Mouse (Mus musculus) kidney, adult 9 months (tissue): ENCODE measurements around the gene Prkab1.

Experiments
- DNase-seq: peaks from one replicate; pipeline ENCODE4 v3.0.0; 2022

The Prkab1 gene

DNA sequence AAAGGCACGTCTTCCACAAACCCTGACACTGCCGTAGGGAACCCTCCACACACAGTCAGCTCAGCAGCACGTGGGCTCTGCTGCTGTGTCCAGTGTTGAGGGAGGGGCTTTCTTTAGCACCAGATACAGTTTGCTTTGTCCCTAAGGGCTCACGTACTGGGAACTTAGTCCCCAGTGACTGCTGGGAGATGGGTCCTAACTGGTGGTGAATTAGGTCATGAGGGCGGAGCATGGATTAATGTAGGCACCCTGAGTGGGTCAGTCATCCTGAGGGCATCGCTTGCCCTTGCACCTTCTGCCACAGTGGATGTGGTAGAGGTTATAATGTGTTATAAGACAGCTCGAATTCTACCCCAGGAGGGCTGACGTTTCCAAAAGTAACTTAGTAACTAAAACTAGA is 6.9 kb downstream of the Prkab1 start:
- DNase-seq, result no peak

DNA sequence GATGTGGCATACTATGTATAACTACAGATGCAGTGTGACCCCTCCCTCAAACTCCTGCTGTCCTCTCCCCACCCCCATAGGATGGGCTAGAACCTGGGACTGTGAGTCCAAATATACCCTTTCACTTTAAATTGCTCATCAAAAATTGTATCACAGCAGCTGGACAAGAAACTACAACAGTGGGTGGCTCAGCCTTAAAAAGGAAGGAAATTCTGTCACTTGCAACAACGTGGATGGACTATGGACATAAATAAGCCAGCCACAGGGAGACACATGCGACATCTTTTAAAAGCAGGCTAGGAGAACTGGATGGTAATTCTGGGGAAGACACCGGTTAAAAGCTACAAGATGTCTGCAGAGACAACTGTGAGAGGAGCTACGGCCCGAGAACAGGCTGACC is 7.8 kb downstream of the Prkab1 start:
- no peak for DNase-seq

DNA sequence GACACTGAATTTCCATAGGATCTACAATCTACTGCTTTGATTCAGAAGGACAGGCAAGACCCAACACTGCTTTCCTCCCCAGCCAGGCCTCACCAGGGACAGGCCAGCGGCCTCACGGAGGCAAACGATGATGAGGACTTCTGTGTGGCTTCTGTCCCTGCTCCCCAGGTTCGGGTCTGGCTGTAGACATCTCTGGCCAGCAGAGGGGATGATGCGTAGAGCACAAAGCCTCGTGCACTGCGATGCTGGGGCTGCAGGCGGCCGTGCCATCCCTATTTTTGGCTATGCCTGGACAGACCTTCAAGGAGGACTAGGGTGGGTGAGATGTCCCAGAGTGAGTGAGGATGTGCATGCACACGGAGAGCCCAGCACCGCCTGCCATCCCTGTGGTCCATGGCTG is 10.1 kb downstream of the Prkab1 start:
- no peak for DNase-seq

DNA sequence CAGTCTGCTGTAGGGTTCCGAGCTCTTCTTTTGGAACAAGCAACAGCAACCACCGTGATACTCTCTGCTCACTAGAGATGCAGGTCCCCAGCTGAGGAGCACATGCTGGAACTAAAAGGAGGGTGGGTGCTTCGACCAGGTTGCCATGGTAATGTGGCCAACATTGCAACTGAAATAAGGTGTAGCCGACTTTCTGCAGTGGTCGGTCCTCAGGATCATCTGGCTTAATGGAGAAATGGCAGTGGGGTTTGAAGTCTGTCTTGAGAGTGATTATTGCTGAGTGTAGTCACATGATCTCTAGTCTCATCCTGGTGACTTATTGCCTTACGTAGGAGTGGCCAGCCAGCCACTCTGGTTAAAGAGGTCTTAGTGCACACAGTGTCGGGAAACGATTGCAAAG is 10.5 kb downstream of the Prkab1 start:
- DNase-seq, result peak; percentile 12

DNA sequence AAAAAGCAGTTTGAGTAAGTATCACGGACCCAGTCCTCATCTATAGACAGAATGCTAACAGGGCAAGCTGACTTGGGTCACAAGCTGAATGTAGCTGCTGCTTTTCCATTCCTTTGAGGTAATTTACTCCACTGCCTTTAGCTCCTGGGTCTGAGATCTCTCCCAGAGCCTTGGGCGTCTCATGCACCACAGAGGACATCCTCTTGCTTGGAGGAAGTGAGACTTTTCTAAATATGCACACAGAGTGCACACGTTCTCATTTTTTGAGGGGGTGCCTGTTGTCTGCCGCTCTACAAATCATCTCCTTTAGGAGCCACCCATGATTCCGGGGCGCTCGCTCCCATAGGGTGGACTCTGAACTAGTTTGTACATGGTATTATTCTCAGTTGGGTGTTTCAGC is 11.8 kb downstream of the Prkab1 start:
- DNase-seq, result no peak

DNA sequence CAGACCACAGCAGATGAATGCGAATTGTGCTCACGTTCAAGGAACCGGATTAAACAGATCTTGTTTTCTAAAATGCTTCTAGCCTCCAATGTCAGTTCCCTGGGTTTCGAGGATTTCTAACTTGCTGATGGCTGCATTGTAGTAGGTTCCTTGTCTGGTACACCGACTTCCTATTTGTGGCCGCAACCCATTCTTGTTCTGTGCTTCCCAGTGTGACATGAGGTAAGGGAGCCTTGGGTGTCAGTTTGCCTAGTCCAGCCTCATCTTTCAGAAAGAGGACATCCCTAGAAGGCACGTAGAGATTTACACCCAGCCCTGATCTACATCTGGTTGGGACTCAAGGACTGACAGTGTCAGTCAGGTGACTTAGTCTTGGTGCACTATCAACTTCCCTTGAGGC is 12.6 kb downstream of the Prkab1 start:
- DNase-seq, result no peak

DNA sequence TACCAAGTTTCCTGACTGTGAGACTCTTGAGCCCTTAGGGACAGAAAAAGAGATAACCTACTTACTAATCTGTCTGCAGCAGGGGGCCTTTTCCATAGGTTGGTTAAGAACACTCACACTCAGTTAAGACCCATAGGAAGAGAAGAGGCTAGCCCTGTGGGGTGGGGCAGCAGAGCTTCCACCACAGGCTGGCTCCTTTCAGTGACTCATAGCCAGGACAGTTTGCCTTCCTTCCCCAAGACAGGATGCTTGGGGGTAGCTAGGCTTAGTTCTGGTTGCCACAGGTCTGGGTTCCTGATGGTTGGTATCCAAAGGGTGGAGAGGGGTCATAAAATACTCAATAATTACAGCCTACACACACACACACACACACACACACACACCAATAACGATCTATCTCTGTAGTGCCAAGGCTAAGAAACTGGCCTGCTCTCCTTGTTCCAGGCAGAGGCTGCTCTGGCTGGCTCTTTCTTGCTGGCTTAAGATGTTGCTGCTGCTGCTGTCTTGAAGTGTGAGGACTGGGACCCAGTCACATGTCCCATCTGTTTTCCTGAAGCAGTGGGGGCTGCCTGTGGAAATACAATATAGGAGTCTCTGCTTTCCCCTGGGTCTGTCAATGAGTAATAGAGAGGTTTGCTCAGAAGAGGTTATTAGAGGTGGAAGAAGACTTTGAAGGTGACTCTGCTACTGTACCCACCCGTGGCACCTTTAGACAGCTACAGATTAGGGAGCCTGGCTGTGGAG is 14.3 kb downstream of the Prkab1 start:
- DNase-seq, result peak; percentile 34

DNA sequence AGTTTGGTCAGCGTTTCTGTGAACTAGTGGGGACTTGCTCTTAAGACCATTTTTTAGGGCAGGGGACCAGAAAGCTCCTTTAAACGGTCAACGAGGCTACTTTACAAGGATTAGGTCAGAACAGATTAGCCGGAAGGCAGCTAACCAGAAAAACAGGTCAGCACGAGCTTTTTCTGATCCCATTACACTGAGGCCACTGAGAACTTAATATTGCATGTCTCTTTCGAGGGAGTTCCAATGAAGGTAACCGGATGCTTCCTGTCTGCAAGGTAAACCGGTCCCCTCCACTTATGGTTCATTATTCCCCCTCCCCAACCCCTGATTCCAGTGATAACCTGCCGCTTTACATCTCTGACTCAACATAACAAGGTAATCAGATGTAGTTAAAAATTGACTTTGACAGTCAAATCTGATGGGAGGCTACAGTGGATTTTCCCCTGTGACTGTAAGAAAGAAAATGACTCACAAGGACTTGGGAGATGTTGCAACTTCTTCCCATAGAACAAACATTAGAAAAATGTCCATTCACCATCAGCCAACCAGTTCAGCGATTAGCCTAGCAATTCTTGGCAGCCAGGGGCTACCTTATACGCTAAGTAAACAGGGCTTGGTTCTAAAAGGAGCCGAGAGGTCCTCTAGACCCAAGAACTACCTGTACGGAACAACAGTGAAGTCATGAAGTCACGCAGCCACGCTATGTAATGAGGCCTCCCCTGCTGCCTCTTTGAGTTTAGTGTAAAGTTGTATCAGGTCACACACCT is 15.0 kb downstream of the Prkab1 start:
- peak; percentile 39 for DNase-seq

DNA sequence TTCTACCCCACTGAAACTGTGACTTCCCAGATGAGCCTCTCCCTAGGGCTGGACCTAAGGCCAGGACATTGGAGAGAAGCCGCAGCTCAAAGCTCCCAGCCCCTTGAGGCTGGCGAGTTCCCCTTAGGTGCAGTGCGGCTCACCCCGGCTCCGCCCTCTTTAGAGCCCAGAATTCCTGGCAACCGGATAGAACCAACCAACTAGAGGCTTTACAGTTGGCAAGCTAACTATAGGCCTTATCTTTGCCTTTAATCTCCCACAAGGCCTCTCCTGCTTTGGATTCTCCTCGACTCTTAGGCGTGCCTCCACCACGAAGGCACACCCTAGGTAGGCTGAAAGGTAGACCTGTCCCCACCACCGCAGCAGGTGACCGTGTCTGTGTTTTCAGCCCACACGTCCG is 16.6 kb downstream of the Prkab1 start:
- DNase-seq, result peak; percentile 44

DNA sequence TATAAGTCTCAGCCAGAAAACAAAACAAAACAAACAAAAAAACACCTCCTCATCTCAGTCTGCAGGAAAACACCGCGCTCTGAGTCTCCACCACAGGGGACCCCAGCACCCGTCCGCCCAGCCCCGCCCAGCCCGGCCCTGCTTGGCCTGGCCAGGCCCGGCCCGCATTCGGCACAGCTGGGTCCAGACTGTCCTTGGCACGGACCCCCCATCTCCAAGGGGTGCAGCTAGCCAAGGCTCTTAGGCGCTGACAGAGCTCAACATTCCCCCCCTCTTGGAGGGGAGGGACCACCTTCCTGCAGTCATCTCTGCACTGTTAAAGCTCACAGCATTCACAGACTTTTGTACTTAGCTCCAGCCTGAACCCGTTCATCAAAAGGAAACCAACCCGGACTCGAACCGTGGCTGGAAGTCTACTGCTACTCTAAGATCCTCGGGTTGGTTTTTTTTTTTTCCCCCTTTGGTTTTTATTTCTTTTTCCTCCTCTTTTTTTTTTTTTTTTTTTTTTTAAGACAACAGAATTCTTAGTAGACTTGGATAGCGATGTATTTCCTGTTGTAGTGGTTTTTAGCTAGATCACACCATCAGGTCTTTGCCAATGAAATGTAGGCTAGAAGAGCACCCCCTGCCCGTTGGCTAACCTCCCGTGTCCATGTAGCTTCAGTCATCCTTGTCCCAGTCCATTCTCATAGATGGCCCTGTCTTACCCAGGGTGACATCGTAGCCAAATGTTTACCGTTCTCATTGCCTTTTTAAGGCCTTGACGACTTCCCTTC is 17.8 kb downstream of the Prkab1 start:
- DNase-seq, result peak; percentile 49

DNA sequence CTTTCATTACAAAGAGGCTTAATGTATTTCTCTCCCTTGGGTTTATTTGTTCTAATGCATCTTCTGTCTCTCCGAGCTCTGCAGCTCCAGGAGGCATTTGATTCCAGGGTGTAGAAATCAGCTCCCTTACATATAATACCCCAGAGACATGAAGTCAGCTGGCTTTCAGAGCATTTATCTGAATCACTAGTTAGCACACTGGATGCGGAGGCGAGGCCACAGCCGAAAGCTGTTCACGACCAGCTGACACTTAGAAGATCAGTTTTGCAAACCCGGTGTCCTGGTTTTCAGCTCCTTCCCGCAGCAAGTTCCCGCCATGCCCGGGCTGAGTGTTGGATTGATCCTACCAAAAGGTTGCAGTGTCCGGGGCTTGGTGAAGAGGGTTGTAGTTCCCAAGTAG is 20.0 kb downstream of the Prkab1 start:
- DNase-seq, result no peak

DNA sequence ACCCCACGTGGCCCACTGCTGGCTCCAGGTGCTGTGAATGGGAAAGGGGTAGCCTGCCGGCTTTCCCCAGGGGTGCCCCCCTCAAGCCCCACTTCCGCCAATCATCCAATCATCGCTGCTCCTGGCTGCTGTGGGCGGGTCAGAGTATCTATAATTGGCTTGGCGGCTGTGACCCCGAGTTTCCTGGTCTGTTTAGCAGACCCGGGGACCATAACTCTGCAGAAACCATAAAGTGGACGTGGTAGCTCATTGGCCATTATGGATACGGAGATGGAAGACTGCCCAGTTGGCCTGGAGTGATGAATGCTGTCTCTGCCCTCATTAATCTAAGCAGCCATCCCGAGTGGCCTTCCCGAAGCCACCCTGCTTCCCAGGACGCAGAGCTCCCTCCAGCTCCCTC is 20.5 kb downstream of the Prkab1 start:
- no peak for DNase-seq

DNA sequence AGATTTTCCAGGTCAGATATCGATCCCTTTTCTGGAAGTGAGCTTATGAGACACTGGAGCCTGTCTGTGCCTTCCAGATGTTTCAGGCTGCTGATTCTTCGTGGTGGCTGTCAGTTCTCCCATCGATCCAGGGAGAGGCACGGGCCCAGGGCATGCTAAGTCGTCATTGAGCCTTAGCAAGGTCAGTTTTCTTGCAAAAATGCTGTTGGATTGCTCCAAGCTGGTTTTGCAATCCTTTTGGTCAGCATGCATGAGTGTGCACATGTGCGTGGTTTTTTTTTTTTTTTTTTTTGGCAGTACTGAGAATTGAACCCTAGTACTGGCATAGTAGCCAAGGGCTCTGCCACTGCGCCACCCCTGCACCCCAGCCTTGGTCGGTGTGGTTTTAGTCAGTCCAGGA is 21.2 kb downstream of the Prkab1 start:
- no peak for DNase-seq

DNA sequence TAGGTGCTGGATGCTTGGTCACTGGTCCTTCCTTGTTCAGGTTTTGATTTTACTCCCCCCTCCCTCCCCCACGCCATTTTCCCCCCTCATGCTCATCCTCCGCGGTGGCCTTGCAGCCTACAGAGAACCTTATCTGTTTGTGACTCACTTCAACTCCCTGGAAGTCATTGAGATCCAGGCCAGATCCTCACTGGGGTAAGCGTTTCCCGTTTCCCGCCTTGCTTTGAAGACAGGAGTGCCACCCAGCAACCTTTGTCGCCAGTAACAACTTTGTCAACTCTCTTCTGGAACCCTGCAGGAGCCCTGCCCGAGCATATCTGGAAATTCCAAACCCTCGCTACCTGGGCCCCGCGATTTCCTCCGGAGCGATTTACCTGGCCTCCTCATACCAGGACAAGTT is 26.9 kb downstream of the Prkab1 start:
- DNase-seq, result no peak

DNA sequence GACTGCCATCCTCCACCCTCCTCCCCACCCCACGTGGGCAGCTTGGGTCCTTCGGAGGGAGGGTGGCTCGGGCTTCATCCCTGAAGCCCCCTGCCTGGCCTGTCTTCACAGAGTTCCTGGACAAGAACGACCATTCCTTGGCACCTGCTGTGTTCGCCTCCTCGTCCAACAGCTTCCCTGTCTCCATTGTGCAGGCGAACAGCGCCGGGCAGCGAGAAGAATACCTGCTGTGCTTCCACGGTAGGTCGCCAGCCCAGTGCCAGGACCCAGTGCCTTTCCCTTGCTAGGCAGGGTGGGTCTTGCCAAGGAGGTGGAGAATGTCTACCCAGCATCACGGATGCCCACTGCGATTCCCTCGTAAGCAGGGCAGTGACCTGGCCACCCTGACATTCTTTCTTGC is 30.2 kb downstream of the Prkab1 start:
- no peak for DNase-seq

DNA sequence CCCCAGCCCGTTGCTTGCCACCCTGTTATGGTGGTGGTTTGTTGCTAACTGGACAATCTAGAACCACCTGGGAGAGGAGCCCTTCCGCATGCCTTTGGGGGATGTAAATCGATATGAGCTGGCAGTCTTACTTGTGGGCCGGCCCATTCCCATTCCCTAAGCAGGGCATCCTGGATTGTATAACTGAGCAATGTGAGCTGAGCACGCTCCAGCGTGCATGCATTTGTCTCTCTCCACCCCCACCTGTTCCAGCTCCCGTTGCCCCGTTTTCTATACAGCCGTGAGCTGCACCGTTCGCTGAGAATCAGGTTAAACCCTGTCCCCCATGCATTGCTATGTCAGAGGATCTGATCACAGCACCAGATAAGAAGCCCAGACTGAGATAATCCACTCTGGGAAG is 32.6 kb downstream of the Prkab1 start:
- no peak for DNase-seq

DNA sequence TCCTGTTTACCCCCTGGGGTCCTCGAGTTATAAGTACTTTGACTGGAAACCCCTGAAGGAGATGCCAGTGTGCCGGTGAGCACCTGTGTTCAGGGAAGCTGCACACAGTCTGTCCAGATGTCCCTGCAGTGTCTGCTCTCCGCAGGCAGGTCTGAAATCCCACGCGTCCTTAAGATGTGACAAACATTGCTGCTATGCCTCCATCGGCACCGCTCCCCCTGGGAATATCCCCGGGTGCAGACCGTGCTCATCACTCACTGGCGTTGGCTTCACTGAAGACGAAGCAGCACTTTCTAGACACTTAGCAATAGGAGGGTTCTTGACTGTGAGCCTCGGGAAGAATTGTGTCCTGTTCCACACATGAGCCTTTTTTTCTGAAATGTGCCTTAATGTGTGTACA is 37.0 kb downstream of the Prkab1 start:
- DNase-seq, result no peak

DNA sequence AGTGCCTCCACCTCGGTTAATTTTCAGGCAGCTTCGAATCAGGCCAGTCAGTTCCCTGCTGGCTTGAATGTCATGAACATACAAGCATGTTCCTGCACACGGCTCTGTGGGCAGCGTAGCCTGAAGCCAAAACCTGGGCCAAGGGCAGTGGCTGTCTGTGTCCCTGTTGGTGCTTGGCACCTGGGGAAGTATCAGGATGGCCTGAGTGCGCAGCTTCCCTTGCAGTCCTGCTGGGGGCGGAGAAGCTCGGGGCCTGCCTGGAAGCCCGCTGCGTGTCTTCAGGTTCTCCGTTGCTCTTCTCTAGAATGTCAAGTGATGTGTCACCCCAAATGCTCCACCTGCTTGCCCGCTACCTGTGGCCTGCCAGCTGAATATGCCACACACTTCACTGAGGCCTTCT is 39.2 kb downstream of the Prkab1 start:
- no peak for DNase-seq

DNA sequence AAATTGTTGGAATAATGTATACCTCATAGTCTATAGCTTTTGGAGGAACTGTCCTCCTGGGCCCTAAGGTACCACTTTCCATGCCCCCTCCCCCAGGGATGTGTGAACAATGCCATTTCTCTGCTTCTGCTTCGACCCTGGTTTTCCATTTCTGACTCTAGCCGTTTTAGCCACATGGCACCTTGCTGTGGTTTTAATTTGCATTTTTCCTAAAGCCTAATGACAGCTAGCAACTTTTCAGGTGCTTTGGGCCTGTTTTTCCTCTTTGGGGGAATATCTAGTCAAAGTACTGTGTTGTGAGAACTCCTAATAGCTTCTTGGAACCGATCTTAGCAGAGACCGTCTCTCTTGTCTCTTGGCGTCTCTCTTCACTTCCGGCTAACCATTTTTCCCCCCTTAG is 39.9 kb downstream of the Prkab1 start:
- DNase-seq, result no peak

DNA sequence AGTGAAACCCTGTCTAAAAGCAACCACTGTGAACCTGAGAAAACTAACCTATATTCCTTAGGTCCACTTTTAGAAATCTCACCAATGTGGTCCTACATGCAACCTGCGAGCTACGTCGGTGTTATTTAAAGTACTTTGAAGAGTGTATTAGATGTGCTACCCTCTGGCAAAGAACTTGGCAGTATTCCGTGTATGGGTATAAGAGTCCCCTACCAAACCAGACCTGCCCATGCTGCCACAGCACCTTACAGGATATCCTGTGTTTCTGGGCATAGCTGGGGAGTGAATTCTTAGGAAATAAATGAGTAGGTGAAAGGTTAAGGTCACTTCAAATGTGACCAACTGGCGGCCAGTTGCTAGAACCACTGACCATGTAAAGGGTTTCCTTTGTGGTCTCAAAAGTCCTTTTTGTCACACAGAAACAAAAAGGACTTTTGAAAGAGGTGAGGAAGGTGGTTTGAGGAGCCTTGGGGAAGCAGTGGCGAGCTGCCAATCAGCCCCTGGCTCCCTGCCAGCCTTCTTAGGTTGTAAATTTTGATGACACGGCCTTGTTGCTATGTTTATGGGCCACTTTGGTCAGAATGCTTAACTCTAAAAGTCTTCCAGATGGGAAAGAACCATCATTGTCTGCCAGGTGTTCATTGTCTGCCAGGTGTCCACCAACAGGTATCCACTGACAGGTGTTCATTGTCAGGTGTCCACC is 41.5 kb downstream of the Prkab1 start:
- peak; percentile 69 for DNase-seq

DNA sequence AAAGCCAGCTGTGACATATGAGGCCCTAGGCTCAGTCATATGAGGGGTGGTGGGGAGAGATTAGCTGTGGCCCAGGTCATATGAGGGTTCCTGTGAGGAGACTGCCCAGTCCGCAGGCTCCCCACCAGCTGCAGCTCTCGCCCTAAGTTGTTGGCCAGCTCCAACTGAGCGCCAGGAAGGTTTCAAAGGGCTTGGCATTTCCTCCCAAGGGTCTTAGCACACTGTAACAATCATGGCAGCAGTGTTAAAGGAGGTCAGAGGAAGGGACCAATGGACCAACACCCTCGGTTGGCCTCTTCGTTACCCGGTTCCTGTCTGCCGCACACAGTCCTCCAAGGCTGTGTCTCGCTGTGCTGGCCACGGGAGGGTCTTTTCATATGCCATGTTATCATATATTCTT is 43.8 kb downstream of the Prkab1 start:
- no peak for DNase-seq

DNA sequence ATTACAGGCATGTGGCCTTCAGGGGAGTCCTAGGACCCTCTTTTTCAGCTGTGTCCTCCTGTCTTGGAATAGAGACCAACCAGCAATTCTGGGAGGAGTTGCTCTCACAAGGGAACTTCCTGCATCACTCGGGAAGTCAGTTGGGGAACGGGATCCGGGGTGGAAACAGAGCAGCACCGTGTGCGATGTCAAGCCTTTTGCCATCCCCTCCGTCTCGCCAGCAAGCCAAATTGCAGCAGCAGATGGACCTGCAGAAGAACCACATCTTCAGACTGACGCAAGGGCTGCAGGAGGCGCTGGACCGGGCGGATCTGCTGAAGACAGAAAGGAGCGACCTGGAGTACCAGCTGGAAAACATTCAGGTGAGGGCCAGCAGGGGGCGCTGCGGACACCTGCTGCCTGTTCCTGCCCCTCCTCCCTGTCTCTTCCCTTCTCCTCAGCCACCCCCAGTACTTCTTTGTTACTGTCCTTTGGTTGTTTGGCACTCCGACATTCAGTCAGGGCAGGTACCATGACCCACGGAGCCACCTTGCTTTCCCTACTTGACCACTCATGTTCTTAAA is 45.1 kb downstream of the Prkab1 start:
- peak; percentile 40 for DNase-seq

DNA sequence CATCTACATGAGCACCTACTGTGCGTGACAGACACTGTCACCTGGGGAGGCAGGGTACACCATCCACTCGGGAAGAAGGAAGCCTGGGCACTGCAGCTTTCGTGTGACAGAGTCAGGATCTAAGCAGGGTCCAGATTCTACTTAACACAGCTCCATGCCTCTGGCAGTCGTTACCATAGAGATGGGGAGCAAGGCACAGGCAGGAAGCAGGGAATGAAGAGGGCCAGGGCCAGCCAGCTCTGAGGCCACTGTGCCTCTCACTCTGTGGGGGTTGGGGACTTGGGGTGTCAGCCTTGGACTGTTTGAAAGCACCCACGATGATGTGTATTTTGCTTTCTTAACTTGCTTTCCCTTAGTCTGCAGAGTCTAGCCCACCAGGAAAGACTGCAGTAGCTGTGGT is 46.1 kb downstream of the Prkab1 start:
- DNase-seq, result no peak
